Mouse (Mus musculus) brain, embryonic 14.5 days (tissue): ENCODE measurements around the gene Metrn.

Experiments
- CTCF ChIP-seq: fragments of 200-500 bp; IDR thresholded peaks from 2 replicates; pipeline ENCODE4 v1.5.1; 2012; ENCODE audit warnings: inconsistent platforms, mild to moderate bottlenecking, moderate library complexity, borderline replicate concordance; ENCODE audit not compliant: insufficient read depth, insufficient read length; ENCODE audit errors: extremely low read depth
- POLR2A ChIP-seq: fragments of 200-500 bp; IDR thresholded peaks from 2 replicates; pipeline ENCODE4 v1.6.1; 2012; ENCODE audit warnings: mild to moderate bottlenecking, inconsistent platforms, borderline replicate concordance; ENCODE audit not compliant: poor library complexity, insufficient read depth, insufficient read length, severe bottlenecking; ENCODE audit errors: extremely low read depth

DNA sequence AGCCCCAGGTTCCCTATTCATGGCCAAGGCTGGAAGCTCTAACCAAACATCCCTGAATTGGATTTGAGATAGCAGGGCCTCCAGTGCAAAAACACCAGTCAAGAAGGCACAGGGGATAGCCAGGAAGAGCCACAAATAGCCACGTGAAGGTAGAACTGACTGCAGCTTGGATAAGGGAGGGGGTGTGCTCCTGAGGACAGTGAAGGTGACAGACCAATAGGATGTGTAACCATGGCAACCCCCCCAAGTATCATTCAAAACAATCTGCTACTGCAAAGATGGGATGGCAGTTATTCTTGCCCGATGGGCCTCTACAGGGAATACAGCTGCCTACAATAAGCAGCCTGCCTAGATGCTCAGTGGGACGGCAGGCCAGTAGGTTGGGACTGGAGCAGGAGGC is 40.6 kb upstream of the Metrn start:
- TF ChIP-seq POLR2A, result no peak
- TF ChIP-seq CTCF, result no peak
